Mouse (Mus musculus): ENCODE measurements at regions not wholly inside any gene's neighbourhood (a gene's known extent, or its start where the extent isn't known, plus 50 kb on each side); places are given as distances from the start of the nearest gene placed in this dataset.
A peak's percentile ranks its signal among the peaks of the same experiment; 100 is the strongest.

DNA sequence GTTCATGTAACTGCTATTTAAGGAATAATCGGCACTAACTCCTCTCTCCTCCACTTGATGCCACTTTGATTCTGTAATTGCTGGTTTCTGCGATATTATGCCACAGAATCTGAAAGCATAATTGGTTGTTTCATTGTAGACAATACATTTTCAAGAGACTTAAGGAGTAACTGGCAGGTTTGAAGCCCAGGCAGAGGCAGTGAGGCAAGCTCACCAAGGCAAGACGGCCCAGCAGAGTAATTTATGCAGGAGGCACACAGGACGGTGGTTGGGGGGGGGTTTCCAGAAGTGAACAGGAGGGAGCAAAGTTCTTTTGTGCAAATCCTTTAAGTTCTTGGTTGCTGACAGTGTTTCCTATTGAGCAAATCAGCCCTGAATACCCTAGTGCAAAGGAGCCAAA lies 249.6 kb downstream of the Drd1 start:
- DNase-seq (ENCODE audit: low spot score in 2 of 2) = no peak

DNA sequence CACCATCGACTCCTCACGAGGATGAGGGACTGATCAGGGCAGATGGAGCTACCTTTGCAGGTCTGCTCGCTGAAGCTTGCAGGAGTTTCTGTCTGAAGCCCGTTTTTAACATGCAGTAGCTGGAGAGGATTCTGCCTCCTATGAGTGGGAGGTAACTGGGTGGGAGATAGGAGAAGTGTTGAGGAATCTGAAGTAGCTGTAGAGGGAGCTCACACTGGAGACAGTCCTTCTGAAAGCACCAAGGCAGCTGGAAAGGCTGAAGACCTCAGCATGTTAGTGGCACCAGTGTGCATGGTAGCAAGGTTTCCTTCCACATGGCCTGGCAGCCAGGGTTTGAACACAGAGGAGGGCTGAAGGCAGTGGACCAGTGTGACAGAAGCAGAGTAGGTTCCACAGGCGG lies 254.5 kb downstream of the Drd1 start:
- no peak for DNase-seq (ENCODE audit: low spot score in 2 of 2)

DNA sequence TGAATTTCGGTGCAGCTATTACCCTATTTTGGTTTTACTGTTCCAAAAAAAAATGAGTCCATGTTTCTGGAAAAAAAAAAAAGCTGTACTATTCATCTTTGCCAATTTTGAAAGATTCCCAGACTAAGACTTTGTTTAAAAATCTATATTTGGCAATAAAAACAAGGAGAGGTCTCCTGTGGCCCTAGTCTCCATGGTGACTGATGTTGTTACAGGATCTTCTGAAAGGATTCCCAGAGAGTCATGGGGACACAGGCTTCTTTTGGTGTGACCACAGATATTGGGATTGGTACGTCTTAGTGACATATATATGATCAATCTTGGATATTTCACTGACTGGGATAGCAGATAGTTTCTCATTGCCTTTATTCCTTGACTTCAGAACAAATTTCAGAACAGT lies 266.7 kb downstream of the Drd1 start:
- no peak for DNase-seq (ENCODE audit: low spot score in 2 of 2)

DNA sequence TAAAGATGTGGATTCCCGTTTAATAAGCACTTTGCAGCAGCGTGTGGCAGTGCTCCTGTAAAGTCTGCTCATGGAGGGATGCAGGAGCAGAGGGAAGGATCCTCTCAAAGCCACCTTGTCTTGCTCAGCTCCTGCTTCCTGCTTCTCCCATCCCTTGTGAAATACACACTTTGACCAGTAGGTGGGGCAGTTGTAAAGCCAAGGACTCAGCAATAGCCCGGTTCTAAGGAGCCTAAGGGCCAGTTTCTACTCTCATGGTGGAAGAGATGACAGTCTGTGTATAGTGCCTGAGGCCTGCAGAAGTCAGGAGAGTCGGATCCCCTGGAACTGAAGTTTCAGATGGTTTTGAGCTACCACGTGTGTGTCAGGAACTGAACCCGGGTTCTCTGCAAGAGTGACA lies 272.0 kb downstream of the Drd1 start:
- peak; percentile 7 to 41 for DNase-seq (ENCODE audit: low spot score in 2 of 2)

DNA sequence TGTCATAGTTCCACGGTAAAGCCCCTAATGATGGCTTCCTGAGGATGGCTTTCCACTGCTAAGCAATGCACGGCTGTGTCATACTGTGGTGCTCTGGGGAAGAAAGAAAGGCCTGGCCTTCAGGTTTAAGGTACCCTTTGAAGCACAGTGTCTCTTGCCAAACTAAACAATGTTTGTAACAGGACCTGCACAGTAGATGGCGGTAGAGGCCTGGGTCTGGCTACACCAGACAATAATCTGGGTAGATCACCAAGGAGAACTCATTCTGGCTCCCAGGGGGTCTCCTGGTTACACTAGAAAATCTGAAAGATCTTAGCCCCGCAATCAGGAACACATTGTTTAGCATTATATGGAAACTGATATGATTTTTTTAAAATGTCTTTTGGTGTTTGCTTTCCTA lies 276.4 kb downstream of the Drd1 start:
- no peak for DNase-seq (ENCODE audit: low spot score in 2 of 2)

DNA sequence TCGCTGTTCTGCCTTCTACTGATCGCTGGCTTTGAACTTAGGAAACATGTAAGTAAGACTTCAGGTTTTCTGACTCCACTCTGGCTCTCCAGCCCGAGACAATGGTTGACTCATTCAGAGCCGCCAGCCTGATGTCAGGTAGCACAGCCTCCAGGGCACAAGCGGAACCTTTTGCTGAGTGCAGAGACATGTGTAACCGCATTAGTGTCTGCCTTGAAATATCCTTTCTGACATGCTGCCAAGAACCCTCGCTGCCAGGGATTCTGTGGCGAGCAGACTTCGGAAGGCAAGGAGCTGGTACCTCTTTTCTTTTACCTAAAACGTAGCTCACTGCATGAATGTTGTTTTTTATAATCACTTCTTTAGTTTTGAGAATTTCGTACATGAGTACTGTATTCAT lies 279.1 kb downstream of the Drd1 start:
- DNase-seq (ENCODE audit: low spot score in 2 of 2) = no peak

DNA sequence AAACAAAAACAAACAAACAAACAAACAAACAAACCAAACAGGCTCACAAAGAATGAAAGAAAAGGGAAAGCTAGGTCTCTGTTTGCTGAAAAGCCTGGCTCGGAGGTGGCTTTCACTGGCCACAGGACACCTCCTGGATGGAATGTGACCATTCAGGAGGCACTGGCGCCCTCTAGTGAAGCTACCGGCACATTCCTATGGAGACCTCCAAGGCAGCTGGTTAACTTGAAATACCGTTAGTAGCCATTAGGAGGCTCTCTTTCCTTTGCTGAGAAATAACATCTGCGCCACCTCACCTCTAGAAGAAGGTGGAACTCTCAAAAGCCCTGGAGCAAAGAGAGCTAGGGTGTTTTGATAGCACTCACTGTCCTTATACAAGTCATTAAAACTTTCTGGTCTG lies 279.8 kb downstream of the Drd1 start:
- DNase-seq (ENCODE audit: low spot score in 2 of 2) = peak in 1 of 2 experiments; percentile 11

DNA sequence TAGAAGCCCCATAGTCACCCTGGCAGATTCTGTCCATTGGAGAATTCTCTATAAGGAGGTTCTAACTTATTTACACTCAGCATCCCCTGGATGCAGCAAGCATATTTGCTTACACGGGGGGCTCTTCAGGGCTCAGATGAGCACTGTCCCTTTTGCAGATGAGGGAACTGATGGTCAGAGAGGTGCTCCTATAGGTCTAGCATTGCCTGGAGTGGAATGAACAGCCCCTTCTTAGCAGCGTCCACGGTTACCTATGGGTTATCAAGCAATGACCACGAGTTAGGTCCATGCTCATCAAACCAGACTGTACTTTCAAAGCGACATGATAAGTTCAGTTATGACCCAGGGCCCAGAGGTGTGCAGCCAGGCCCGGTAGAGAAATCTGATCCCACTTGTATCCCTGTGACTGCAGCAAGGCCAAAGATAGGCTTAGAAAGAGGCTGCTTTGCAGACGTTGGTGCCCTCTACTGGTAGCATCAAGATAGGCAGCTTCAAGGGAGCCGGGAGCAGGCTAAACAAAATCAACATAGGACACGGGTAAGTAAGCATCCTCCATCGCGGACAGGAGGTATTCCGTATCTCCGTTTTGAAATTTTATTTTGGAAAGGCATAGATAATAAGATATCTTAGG lies 290.8 kb downstream of the Drd1 start:
- peak in 1 of 2 experiments; percentile 15 for DNase-seq (ENCODE audit: low spot score in 2 of 2)

DNA sequence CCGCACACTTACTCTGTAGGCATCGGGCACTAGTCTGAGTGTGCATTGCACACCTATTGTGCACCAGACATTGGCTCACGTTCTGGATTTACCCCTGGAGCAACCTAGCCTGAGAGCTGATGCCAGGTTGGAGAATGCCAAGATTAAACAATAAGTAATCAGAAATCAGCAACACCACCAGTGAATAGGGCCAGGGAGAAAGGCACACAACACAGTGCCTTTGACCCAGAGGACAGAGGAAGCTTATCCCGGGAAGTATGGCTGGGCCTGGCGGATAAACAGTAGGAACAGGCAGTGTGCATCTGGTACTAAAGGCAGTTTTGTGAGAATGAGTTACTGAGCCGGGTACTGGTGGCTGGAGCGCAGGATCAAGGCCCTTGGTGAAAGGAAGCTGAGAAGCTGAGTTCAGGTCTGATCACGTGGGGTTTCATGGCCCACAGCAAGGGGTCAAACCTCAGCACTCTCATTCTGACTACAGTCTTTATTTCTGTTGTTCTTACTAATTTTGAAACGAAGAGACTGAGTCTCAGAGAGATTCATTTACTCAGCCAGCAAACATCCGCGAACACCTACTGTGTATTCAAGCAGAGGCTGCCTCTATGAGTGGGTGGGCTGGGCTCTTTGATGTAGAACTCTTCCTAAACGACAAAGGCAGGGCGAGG lies 284.8 kb upstream of the Msx2 start:
- no peak for DNase-seq (ENCODE audit: low spot score in 2 of 2)

DNA sequence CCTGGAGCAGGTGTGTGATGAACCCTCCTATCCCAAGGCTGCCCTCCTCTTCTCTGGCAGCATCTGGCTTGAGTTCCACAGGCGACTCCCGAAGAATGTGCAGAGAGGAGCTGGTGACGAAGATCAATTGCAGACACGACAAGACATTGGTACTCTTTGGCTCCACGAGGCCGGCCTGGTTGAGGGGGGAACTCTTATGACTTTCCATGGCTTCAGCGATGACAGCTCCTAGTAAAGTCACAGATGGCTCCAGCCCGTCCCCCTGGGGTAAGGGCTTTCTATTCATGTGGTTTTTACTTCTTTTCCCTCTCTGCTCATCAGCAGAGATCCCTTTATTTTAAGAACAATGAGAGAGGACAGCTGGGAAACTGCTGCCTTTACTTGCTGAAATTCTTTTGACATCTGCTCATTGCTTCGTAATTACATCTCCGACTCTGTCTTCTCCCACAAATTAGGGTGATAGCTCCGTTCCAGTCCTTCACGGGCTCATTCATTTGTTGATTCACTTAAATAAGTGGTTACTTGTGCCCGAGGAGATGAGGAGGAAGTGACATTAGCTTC lies 284.2 kb upstream of the Msx2 start:
- DNase-seq (ENCODE audit: low spot score in 2 of 2) = no peak

DNA sequence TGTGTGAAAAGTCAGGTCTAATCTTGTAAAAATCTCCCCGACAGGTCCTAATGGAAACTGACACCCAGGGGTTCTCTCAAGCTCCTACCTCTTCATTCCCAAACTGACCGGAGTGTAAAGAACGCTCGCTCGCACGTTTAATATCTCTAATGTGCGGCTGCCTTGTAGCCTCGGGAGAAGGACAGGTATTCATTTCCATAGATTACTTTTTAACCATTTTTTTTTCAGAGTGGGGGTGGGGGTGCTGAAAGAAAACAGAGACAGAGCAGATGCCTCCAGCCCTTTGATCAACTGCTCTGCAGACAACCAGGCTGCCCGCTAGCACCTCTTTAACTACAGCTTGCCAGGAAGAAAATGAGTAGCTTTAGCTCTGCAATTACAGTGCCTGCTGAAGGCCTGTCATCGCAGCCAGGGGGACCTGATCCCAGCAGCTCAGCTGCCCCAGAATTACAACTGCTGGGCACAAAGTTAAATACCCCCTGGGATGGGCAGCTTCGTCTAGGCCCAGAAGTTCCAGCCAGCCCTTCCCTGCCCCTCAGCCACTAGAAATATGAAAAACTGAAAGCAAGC lies 282.3 kb upstream of the Msx2 start:
- DNase-seq (ENCODE audit: low spot score in 2 of 2) = no peak

DNA sequence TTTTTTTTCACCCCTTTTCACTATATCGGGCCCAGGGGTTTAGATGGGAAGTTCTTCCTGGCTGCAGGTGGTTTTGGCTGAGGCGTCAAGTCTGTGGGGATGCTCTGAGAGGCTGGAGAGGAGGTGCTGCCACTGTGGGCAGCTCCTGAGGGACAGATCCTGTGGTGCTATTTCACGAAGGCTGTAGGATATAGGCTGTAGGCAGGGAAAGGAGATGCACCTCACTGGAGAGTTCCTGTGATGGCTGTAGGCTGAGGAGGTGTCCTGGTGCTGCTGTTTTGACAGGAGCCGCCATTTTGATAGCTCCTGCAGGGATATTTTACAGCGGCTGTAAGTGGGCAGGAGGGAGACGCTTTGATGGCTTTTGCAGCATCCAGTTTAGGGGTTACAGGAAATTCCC lies 280.2 kb upstream of the Msx2 start:
- no peak for DNase-seq (ENCODE audit: low spot score in 2 of 2)

DNA sequence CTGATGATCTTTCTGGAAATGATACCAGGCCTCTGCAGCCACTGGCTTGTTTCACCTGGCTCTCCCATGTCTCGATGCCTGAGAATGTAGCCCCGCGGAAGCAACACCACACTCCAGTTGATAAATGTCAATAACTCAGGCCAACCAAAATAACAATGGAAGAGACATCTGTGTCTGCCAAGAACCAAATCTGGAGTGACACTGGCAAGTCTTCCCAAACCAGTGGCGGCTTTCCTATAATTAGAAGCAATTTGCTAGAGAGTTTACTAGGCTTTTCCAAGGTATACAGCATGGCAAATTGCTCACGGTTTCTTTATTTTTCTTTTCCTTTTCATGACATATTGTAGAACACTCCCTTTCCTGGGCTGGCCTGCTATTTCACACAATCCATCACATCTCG lies 268.1 kb upstream of the Msx2 start:
- no peak for DNase-seq (ENCODE audit: low spot score in 2 of 2)

DNA sequence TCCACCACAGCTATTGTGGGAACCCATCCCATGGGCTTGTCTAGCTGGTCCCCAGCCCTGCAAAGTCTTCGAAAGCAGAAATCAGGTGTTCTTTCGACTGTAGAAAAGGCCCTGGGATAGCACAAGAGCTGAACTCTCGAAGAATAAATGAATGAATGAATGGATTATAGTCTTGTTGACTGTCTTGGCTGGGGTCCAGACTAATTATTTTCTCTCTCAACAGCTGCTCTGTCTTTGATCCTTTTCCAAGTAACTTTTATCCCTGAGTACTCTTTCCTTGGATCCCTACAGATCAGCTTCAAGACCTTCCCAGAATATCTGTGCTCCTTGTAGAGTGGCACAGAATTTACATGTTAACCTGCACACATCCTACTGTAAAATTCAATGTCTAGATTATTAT lies 266.3 kb upstream of the Msx2 start:
- no peak for DNase-seq (ENCODE audit: low spot score in 2 of 2)

DNA sequence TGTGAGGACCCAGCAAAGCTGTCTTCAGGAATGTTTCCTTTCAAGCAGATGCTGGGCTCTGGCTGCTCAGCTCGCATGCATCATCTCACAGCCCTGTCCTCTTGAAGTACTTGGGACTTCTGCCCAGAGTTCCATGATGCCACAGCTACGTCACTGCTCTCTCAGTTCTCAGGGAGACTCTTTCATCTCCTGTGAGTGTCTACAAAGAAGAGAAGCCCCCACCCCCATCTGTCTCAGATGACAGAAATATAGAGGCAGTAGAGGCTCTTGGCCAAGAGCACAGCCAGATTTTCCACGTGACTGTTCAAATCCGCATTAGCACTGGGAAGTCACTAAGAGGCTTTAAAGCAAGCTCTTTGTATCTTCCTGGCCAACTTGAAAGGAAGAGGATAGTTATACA lies 262.1 kb upstream of the Msx2 start:
- no peak for DNase-seq (ENCODE audit: low spot score in 2 of 2)

DNA sequence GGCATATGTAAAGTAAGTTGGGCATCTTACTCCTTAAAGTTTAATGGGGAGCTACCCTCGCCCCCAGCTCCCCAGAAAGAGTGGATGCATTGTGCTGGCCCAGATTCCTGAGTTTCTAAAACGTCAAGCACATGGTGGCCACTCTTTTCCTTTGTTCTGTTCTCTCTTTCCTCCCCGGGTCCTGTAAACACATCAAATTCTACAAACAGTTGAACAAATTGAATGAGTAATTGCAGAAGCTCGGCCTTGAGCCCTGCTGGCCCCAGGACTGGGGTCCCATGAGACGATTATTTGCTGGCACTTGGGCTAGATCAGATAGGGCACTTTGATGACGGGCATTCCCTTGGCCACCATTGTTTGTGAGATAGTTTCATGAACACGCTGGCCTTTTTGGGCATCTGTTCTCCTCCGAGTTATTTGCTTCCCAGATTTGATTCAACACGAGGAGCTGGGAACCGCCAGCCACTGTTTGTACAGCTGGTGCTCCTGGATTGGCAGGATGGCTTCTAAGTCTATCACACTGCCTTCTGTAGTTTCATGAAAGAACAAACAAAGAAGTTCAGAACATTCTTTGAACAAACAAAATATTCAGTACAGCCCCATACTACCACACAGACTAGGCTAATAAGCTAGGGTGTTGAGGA lies 257.5 kb upstream of the Msx2 start:
- DNase-seq (ENCODE audit: low spot score in 2 of 2) = no peak

DNA sequence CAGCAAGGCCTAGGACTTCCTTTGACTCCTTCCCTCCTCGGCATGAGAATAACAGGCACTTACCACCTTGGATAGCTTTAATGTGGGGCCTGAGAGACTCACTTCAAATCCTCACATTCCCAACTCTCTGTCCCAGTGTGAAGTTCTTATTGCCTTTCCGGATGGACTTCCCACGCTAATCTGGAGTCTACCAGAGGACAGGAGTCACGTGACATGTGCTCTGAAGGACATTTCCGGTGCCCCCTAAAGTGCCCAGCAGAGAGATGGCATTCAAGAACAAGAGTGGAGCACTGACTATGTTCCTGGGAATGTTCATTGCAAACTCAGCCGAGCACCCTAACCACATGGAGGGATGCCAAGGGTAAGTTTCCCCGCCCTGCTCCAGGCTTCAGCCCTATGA lies 257.0 kb upstream of the Msx2 start:
- no peak for DNase-seq (ENCODE audit: low spot score in 2 of 2)

DNA sequence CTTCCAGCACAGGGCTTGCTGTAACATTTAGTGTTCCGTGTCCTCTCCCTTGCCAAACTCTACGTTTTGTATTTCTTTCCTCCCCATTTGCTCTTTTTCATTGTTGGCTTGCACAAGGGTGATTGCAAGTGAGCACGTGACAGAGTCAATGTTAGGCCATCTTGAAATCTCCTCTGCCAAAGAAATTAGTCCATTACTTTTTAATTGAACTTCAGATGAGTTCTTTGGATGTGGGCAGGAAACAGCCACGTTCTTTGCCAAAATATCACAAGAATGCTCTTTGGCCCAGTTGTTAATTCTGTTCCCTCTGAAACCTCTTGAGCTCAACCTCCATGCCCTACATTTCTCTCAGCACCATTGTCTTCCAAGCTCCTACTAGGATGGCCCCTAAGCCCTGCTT lies 253.2 kb upstream of the Msx2 start:
- DNase-seq (ENCODE audit: low spot score in 2 of 2) = no peak

DNA sequence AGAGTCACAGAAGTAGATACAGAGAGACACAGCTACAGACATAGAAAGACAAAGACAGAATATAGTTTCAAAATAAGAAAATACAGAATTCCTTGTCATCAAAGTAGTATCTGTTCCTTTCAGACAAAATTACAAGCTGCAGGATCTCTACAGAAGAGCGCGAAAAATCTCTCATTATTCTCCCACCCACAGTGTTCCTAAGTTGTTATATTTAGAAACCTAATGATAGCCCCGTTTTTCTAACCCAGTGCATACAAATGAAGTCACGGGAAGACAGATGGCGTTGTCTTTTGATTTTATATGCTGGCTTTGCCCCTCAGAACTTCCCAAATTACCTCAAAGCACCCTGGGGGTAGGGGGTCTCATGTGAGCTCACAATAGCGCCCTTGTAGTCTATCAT lies 250.0 kb upstream of the Msx2 start:
- no peak for DNase-seq (ENCODE audit: low spot score in 2 of 2)

DNA sequence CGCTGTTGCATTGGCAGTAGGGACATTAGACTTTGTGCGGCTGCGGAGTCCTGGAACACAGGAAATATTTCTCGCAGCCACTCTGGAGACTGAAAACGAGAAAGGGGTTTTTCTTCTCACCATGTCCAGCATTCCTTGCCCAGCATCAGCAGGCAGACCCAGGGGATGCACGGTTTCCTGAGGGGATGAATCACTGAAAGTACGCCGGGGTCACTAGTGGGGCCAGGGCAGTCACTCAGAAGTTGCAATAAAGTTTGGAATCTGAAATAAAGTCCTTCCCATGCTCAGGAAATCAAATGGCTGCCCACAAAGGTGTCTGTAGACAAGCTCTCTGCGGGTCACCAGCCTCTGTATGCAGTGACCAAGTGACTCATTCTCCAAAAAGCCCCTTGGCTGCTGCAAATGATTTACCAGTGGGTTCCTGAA lies 248.2 kb upstream of the Msx2 start:
- no peak for DNase-seq (ENCODE audit: low spot score in 2 of 2)

DNA sequence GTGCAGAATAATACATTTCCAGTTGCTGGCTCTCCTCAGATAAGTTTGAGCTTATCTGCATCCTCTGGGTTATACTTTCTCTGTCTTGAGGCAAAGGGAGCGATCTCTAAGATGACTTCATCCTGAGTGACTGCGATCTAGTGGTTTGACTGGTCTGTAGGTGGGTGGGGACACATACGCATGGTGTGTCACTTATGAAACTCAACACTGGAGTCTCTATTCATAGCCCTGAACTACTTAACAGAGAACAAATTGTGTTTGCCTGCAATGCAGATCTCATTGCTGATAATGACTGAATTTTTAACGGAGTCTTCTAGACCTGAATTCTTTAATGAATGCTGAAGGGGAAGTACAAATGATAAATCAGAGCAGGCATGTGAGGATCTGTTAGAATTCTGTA lies 244.7 kb upstream of the Msx2 start:
- no peak for DNase-seq (ENCODE audit: low spot score in 2 of 2)

DNA sequence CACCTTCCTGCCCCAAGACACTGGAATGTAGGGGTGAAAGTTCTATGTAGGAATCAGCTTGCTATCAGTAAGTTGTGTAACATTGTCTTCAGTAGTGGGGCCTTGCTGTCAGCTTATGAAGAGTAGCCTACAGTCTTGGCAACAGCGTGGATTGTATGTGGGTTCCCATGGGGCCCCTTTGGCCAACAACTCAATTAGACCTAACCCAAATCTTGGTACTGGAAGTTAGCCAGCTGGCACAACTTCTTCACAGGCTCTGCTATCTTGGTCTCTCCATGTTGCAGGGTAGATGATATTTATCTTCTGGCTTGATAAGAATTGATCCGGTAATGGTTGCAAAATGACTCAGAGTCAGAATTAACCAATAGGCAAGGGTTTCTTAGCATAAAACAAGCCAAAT lies 244.2 kb upstream of the Msx2 start:
- DNase-seq (ENCODE audit: low spot score in 2 of 2) = no peak

DNA sequence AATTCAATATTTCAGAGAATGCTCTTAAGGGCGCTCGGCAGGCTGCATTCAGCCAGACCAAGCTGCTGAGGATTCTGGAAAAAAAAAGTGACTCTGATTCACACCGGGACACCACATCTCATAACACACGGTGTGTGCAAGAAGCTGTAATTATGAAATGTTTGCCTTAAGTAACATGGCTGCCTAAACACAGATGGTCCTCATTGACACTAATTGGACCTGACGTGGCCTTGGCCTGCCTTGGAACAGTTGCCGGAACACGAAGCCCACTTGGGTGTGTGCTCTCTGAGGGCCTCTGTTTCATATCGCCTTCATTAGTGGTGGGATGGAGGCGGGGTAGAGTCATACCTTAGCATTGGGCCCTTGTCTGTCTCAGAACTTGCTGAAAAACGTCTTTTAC lies 236.2 kb upstream of the Msx2 start:
- DNase-seq (ENCODE audit: low spot score in 2 of 2) = no peak
